Mouse (Mus musculus) left cerebral cortex, adult 8-10 months (tissue): ENCODE results near the gene Irgq. TPM values are rescaled to one million over a fixed set of nuclear protein-coding genes. Genes with fewer than 3 reads are reported as not detected.
A peak's percentile ranks its signal among the peaks of the same experiment; 100 is the strongest.
"Not testable (repeated sequence)": the region's sequence is repeated elsewhere in the genome, so short reads cannot be mapped to it uniquely, and the experiment has no call there.

Experiments used
- DNase-seq, 2 experiments: peaks; one replicate each; pipeline ENCODE4 v3.0.0; 2022; ENCODE audit warnings: low spot score in 2 of 2
- total RNA-seq, 4 experiments: library from RNA; stranded (reverse); gene quantifications; 2 replicates each; pipeline ENCODE4 v1.2.4; 2022

The Irgq gene
- total RNA-seq, result 10 to 100 TPM; 62.6 to 68.9 (median 66.6) TPM

GRCm38 (mm10) chr7:24530062-24530931 is at the start of gene Irgq:
Gene Irgq, plus strand, starts transcription at chr7:24530689.
- DNase-seq, result peak; percentile 98 to 99

- no peak for DNase-seq
Measured at GRCm38 (mm10) chr7:24480986-24481473, 49.5 kb upstream of the Irgq start.

GRCm38 (mm10) chr7:24481474-24482207 is 48.8 kb upstream of the Irgq start, which contains the start of gene Cadm4:
Gene Cadm4, plus strand, starts transcription at chr7:24482023.
- peak; percentile 82 to 86 for DNase-seq

- no peak for DNase-seq
Measured at GRCm38 (mm10) chr7:24482208-24483020, 48.1 kb upstream of the Irgq start.

GRCm38 (mm10) chr7:24483291-24483690 is 47.2 kb upstream of the Irgq start:
- not testable (repeated sequence) for DNase-seq

GRCm38 (mm10) chr7:24485481-24485880 is 45.0 kb upstream of the Irgq start:
- DNase-seq, result no peak

GRCm38 (mm10) chr7:24486654-24487130 is 43.8 kb upstream of the Irgq start:
- no peak for DNase-seq

- DNase-seq, result no peak
Measured at GRCm38 (mm10) chr7:24487403-24487802, 43.1 kb upstream of the Irgq start.

GRCm38 (mm10) chr7:24488303-24488702 is 42.2 kb upstream of the Irgq start:
- DNase-seq, result no peak

GRCm38 (mm10) chr7:24499856-24500577 is 30.5 kb upstream of the Irgq start:
- no peak for DNase-seq

GRCm38 (mm10) chr7:24500929-24501328 is 29.6 kb upstream of the Irgq start:
- no peak for DNase-seq

- DNase-seq, result no peak
Measured at GRCm38 (mm10) chr7:24501492-24501891, 29.0 kb upstream of the Irgq start.

- DNase-seq, result no peak
Measured at GRCm38 (mm10) chr7:24504004-24504403, 26.5 kb upstream of the Irgq start.

GRCm38 (mm10) chr7:24504868-24505267 is 25.6 kb upstream of the Irgq start:
- DNase-seq, result no peak

- DNase-seq, result no peak
Measured at GRCm38 (mm10) chr7:24505447-24506064, 24.9 kb upstream of the Irgq start.

GRCm38 (mm10) chr7:24506065-24506459 is 24.4 kb upstream of the Irgq start:
- no peak for DNase-seq

- DNase-seq, result peak in 1 of 2 experiments; percentile 55
Measured at GRCm38 (mm10) chr7:24506476-24506837, 24.0 kb upstream of the Irgq start.

- peak; percentile 72 to 79 for DNase-seq
Measured at GRCm38 (mm10) chr7:24506838-24507725, 23.4 kb upstream of the Irgq start, which contains the start of gene Zfp428. Gene Zfp428, plus strand, starts transcription at chr7:24507006.

- DNase-seq, result no peak
Measured at GRCm38 (mm10) chr7:24507726-24508114, 22.8 kb upstream of the Irgq start.
